Mouse (Mus musculus) liver, adult (tissue): Measurements from ENCODE around the gene Stip1.

ENCODE experiments used
- GATA4 ChIP-seq: IDR thresholded peaks from 2 replicates; pipeline ENCODE4 v1.6.1; 2014; ENCODE audit warnings: mild to moderate bottlenecking, low read length; ENCODE audit not compliant: insufficient replicate concordance

Gene Stip1

GRCm38 (mm10) chr19:6997721-6998290 lies 42.0 kb downstream of the Stip1 start:
- no peak for TF ChIP-seq GATA4

DNA sequence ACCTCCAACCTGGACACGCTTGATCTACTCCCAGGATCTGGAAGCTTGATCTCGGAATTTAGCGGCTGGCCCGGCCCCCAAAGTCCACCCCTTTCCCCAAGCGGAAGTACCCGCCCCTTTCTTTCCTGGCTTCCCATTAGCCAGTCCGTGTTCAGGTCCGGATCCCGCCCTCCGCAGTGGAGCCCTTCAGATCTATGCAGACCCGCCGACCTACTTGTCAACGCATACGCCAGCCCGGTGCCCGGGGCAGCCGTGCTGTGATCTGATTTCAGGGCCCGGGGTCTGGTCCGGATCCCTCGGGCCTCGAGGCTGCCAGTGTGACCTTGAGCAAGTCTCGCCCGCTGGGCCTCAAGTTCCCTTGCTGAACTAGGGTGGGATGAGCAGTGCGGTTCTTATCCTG lies 43.8 kb downstream of the Stip1 start, which contains the start of the genes Nudt22 and Trpt1:
Gene Nudt22, minus strand, starts transcription at position 112 of the 400 bp plus-strand sequence.
Gene Trpt1, plus strand, starts transcription at position 126 of the 400 bp plus-strand sequence.
- no peak for TF ChIP-seq GATA4

GRCm38 (mm10) chr19:6995255-6995991 lies 44.3 kb downstream of the Stip1 start:
- TF ChIP-seq GATA4 = no peak

- TF ChIP-seq GATA4 = no peak
Measured at GRCm38 (mm10) chr19:6994489-6994888, 45.3 kb downstream of the Stip1 start.

GRCm38 (mm10) chr19:6994002-6994401 lies 45.8 kb downstream of the Stip1 start:
- no peak for TF ChIP-seq GATA4

DNA sequence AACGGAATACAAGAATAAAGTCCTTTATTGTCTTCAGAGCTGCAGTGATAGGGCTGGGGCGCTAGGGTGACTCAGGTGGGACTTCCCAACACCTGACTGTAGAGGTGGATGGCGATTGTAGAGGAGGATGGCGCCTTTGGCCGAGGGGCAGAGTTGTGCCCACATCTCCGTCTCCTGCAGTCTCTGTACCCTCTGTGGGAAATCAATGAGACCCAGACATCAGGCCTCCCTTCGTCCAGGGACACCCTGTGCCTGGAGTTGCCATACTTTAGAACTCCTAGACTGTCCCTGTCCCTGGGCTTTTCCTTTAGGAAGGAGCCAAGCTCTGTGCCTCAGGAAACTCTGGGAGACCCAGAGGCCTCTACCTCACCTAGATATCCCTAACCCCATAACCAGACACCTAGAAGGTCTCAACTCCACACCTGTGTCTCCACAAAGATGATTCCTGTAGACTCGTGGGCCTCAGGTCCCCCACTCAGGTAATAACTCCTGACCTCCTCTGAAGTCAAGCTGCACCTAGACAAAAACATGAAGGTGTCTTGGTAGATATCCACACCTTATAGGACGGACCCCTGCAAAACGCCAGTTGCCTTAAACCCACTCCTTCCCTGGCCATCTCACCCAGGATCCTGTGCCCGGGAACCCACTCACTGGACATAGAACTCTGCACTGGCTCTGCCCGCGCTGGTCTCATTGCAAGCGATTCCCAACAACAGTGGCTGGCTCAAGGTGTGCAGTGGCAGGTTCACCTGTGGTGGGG lies 46.6 kb downstream of the Stip1 start:
- TF ChIP-seq GATA4 = no peak

GRCm38 (mm10) chr19:6992011-6992858 lies 47.5 kb downstream of the Stip1 start, which contains the start of gene Dnajc4:
TSS of gene Dnajc4 (minus strand) at chr19:6992572.
- TF ChIP-seq GATA4 = no peak

GRCm38 (mm10) chr19:6990712-6991111 lies 49.1 kb downstream of the Stip1 start:
- TF ChIP-seq GATA4 = no peak

DNA sequence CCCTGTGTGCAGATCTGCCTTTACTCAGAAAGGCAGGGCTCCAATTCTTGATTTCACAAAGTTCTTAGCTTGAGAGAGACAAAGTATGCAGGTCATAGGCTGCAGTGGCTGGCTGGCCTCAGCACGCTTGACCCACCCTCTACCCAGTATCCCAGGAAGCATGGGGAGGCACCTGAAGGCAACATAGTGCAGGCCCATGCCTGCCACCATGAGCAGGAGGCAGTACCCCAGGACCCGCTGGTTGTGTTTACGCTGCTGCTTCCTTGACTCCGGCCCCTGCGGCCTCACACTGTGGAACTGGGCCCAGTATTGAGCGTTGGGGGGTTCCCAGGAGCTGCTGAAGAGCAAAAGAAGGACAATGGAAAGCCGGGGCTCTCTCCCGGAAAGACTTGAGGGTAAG lies 50.5 kb downstream of the Stip1 start:
- TF ChIP-seq GATA4 = no peak

DNA sequence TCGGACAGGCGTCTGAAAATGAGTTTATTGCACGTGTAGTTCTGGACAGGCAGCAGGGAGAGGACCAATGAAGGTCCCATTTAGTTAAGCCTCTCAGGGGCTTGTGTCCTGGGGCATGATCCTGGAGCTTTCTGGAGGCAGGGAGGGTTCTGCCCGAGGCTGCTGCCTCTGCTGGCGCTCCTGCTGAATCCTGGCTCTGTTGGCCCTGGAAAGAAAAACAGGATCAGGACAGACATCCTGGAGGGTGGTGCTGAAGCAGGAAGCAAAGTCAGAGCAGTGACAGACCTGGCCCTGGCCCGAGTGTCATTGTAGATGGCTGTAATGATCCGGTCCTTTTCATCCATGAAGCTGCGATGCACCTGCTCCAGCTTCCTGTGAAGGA lies 51.9 kb downstream of the Stip1 start:
- no peak for TF ChIP-seq GATA4

DNA sequence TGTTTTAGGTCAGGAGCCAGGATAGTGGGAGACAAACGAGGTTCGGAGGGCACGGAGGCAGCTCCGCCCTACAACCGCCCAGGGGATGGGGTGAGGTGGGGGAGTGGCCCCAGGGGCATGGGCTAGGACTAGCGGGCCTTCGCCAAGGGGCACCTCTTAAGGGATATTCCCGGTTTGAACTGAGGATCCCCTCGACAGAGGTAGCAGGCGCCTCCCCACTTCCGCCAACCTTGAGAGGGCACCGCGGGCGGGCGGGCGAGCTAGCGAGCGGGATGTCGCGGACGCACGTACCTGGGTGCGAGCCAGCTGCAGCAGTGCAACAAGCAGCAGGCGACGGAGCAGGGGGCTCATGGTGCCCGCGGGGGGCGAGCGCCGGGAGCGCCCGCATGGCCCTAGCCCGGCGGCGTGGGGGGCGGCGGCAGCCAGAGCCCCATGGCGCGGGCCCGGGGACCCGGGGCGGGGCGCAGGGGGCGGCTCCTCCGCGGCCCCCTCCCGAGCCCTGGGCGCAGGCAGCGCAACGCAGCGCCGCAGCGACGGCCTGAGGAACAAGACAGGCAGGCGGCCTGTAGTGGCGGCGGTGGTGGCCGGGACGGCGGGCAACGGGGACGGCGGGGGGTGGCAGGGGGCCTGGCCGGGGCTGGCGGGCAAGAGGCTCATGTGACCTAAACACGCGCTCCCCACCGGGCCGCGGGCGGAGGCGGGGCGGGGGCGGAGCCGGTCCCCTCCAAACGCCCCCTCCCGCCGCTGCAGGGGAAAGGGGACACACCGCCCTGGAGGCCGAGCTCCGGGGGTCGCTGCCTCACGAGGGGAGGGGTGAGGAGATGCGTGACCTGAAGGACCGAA lies 52.5 kb downstream of the Stip1 start, which contains the start of gene Vegfb:
Gene Vegfb, minus strand, starts transcription at position 591 of the 843 bp plus-strand sequence.
- no peak for TF ChIP-seq GATA4

DNA sequence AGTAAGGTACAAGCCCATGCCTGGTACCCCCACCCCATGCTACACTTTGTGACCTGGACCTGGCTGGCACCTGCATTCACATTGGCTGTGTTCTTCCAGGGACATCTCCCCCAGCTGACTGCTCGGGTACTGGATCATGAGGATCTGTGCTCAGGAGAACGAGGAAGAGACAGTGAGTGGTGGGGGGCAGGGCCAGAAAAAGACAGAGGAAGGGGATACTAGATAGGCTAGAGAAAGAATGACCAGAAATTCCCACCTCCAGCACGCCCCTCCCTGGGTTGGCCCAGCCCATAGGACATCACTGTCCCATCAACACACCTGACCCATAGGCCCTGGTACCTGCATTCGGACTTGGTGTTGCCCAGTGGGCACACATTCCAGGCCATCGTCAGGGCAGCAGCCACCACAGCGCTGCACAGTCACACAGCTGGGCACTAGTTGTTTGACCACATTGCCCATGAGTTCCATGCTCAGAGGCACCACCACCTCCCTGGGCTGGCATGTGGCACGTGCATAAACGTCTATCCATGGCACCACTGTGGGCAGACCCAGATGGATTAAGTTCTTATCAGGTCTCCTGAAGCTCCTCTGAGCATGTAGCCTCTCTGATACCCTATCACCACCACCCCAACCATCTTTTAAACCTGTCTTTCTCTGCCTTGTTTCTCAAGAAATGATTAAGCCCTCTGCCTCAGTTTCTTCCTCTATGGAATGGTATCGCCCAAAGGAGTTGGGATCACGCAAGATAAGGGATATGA lies 53.6 kb downstream of the Stip1 start:
- no peak for TF ChIP-seq GATA4

GRCm38 (mm10) chr19:6985300-6985699 lies 54.5 kb downstream of the Stip1 start:
- no peak for TF ChIP-seq GATA4
